Mouse (Mus musculus) liver, embryonic 15.5 days (tissue): ENCODE measurements around the gene Naa30. TPM values are rescaled to one million over a fixed set of nuclear protein-coding genes. Genes with fewer than 3 reads are reported as not detected.
A peak's percentile ranks its signal among the peaks of the same experiment; 100 is the strongest.
"Not testable (repeated sequence)": the region's sequence is repeated elsewhere in the genome, so short reads cannot be mapped to it uniquely, and the experiment has no call there.

Source experiments
- ATAC-seq: fragments of 200-750 bp; cut with Nextera tagmentation; 2 replicates; pipeline ENCODE4 v1.8.0; 2017; ENCODE audit warnings: moderate number of reproducible peaks, mild to moderate bottlenecking, moderate library complexity; ENCODE audit not compliant: insufficient read depth
- H3K27ac ChIP-seq: fragments of 300-500 bp; sonication (generic); replicated peaks from 2 replicates; pipeline ENCODE4 v1.5.1; 2015; ENCODE audit warnings: mild to moderate bottlenecking, inconsistent platforms
- H3K27me3 ChIP-seq: fragments of 300-500 bp; sonication (generic); 2 replicates; pipeline ENCODE4 v1.6.1; 2015; ENCODE audit warnings: mild to moderate bottlenecking, inconsistent platforms
- H3K36me3 ChIP-seq: fragments of 300-500 bp; sonication (generic); replicated peaks from 2 replicates; pipeline ENCODE4 v1.6.1; 2015; ENCODE audit warnings: moderate library complexity, mild to moderate bottlenecking, inconsistent platforms
- H3K4me1 ChIP-seq: fragments of 300-500 bp; sonication (generic); replicated peaks from 2 replicates; pipeline ENCODE4 v1.6.1; 2015; ENCODE audit warnings: inconsistent platforms
- H3K4me2 ChIP-seq: fragments of 300-500 bp; sonication (generic); 2 replicates; pipeline ENCODE4 v1.6.1; 2015; ENCODE audit warnings: moderate library complexity, mild to moderate bottlenecking, inconsistent platforms
- H3K4me3 ChIP-seq: fragments of 300-500 bp; sonication (generic); replicated peaks from 2 replicates; pipeline ENCODE4 v1.5.1; 2015; ENCODE audit warnings: mild to moderate bottlenecking, inconsistent platforms
- H3K9ac ChIP-seq: fragments of 300-500 bp; sonication (generic); 2 replicates; pipeline ENCODE4 v1.6.1; 2015; ENCODE audit warnings: moderate library complexity, mild to moderate bottlenecking, inconsistent platforms
- H3K9me3 ChIP-seq: fragments of 300-500 bp; sonication (generic); replicated peaks from 2 replicates; pipeline ENCODE4 v1.6.1; 2016; ENCODE audit warnings: inconsistent platforms
- WGBS: fragments of 180-500 bp; shearing (Covaris S2); methylation state at CpG from one replicate; pipeline ENCODE4 v1.1.7; 2015; ENCODE audit warnings: mixed read lengths; ENCODE audit not compliant: insufficient replicate concordance; 5-methylcytosine and 5-hydroxymethylcytosine counted together
- polyA plus RNA-seq: library from polyadenylated mRNA; unstranded; fragments of >200 nt; fragmentation: Nextera tagmentation; extraction: Ambion mirVana; gene quantifications from 2 replicates; pipeline ENCODE4 v1.2.1, GENCODE M21; 2015

The Naa30 gene
- polyA plus RNA-seq, 1 experiment from 2014 or later, result 3.9 TPM

- Histone ChIP-seq H3K27ac (peak overlapping the region; percentile 84), H3K36me3 (no peaks in the 10 kb centered on the region), H3K4me2 (peak overlapping the region; percentile 95), H3K4me1 (peaks cover 32% of the 10 kb centered on the region), H3K9me3 (no peaks in the 10 kb centered on the region), H3K27me3 (no peaks in the 10 kb centered on the region), H3K9ac (peak overlapping the region; percentile 91), H3K4me3 (peak overlapping the region; percentile 95)
- WGBS, result under 1% methylated on average over 42 of the region's 46 CpGs
- peak; percentile 72 for ATAC-seq
Observed at GRCm38 (mm10) chr14:49172582-49172988, 559 bp downstream of the Naa30 start.

DNA sequence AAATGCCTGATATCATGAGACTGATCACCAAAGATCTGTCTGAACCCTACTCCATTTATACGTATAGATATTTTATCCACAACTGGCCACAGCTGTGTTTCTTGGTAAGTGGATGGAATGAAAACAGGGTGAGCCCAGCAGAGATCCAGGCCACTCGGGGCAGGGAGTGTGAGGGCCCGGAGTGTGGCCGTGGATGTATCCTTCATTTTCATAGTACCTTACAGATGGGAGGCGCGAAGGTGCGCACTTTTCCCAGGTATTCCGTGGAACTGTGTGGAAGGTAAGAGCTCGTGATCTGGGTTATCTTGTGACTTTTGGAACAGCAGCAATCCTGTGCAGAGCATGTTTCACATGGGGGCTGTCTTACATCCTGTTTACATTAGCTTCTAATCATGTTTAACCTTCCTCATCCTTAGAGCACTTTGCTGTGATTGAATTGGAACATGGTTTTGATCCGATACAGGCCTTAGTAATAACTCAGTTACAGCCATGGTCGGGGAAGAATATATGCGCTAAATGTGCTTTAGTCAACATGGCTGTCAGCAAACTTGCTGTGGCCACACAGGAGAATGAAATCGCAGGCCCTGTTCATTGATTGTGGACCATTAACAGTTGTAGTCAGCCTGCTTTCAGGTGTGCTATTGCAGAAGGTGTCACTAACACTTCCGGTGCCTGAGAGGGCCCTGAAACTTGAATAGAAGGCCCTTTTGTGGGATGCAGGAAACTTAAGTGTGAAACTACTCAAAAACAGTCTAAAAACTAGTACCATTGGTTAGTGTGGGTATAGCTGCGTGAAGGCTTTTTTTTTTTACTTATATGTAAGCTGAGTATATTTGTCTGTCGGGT is 1.5 kb downstream of the Naa30 start:
- H3K9me3 ChIP-seq, result no peaks in the 10 kb centered on the region
- H3K27ac ChIP-seq, result peak overlapping the region; percentile 84; the same call in 1 of the 2 replicates
- peak overlapping the region; percentile 91 for H3K9ac ChIP-seq
- peak overlapping the region; percentile 95 for H3K4me2 ChIP-seq
- no peaks in the 10 kb centered on the region for H3K36me3 ChIP-seq
- ATAC-seq, result no peak
- H3K4me1 ChIP-seq, result peaks cover 32% of the 10 kb centered on the region
- 44% methylated on average over 16 of the region's 16 CpGs for WGBS
- no peaks in the 10 kb centered on the region for H3K27me3 ChIP-seq
- H3K4me3 ChIP-seq, result peak overlapping the region; percentile 95

DNA sequence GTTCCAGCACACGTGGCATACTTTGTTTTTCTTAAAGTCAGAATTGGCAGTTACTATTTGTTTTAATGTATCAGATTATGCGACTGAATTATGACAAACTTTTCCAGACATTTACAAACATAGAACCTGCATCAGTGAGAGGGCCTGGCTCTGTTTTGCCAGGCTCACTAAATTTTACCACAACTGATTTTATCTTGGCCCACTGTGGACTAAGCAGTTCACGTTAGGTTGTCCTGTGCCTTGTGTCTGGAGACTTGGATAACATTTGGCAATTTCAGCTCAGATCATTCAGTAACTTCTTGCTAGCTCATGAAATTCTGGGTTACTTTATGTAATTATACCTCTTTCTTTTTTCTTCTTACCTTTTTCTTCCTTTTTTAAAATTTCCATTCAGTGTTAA is 7.7 kb downstream of the Naa30 start:
- Histone ChIP-seq H3K9ac (no peak overlapping the region), H3K27me3 (no peaks in the 10 kb centered on the region), H3K27ac (no peak overlapping the region), H3K9me3 (no peaks in the 10 kb centered on the region), H3K4me1 (peaks cover 6% of the 10 kb centered on the region), H3K4me2 (no peak overlapping the region), H3K4me3 (no peak overlapping the region), H3K36me3 (peaks cover 30% of the 10 kb centered on the region)
- ATAC-seq, result no peak
- 53% methylated on average over 3 of the region's 3 CpGs for WGBS

GRCm38 (mm10) chr14:49186270-49186669 is 14.2 kb downstream of the Naa30 start:
- peaks cover 40% of the 10 kb centered on the region for H3K36me3 ChIP-seq
- WGBS, result 78% methylated on average over 2 of the region's 2 CpGs
- H3K27ac ChIP-seq, result no peak overlapping the region
- no peaks in the 10 kb centered on the region for H3K9me3 ChIP-seq
- ATAC-seq, result no peak
- H3K9ac ChIP-seq, result no peak overlapping the region
- H3K4me2 ChIP-seq, result no peak overlapping the region
- H3K4me1 ChIP-seq, result no peaks in the 10 kb centered on the region
- H3K4me3 ChIP-seq, result no peak overlapping the region
- H3K27me3 ChIP-seq, result no peaks in the 10 kb centered on the region

- Histone ChIP-seq H3K4me2 (no peak overlapping the region), H3K4me1 (no peaks in the 10 kb centered on the region), H3K9ac (no peak overlapping the region), H3K9me3 (no peaks in the 10 kb centered on the region), H3K4me3 (no peak overlapping the region), H3K27me3 (no peaks in the 10 kb centered on the region), H3K36me3 (no peaks in the 10 kb centered on the region), H3K27ac (no peak overlapping the region)
- ATAC-seq, result no peak
- 75% methylated on average over 2 of the region's 2 CpGs for WGBS
Observed at GRCm38 (mm10) chr14:49197031-49197527, 25.1 kb downstream of the Naa30 start.

DNA sequence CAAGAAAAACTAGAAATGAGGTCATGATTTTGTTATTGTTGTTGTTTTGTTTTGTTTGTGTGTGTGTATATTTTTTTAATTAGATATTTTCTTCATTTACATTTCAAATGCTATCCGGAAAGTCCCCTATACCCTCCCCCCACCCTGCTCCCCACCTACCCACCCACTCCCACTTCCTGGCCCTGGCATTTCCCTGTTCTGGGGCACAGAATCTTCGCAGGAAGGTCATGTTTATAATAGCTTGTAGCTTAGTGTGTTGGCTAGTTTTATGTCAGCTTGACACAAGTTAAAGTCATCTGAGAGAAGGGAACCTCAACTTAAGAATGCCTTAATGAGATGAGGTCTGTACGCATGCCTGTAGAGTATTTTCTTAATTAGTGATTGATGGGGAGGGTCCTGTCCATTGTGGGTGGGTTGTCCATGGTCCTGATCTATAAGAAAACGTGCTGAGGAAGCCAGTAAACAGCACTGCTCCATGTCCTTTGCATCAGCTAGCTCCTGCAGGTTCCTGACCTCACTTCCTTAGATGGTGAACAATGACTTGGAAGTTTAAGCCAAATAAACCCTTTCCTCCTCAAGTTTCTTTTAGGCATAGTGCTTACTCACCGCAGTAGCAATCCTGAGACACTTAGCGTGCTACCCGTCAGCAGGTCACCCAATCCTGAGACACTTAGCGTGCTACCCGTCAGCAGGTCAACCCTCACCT is 29.2 kb downstream of the Naa30 start:
- Histone ChIP-seq H3K9me3 (no peaks in the 10 kb centered on the region), H3K9ac (no peak overlapping the region), H3K27ac (no peak overlapping the region), H3K36me3 (no peaks in the 10 kb centered on the region), H3K27me3 (no peaks in the 10 kb centered on the region), H3K4me2 (no peak overlapping the region), H3K4me1 (no peaks in the 10 kb centered on the region), H3K4me3 (no peak overlapping the region)
- WGBS, result 50% methylated on average over 9 of the region's 9 CpGs
- ATAC-seq, result no peak

- WGBS, result 20% methylated on average over 3 of the region's 3 CpGs
- H3K9ac ChIP-seq, H3K27ac ChIP-seq, H3K4me1 ChIP-seq, H3K4me2 ChIP-seq, ATAC-seq, H3K27me3 ChIP-seq, H3K36me3 ChIP-seq, H3K9me3 ChIP-seq, H3K4me3 ChIP-seq: not testable (repeated sequence)
Observed at GRCm38 (mm10) chr14:49210215-49210614, 38.2 kb downstream of the Naa30 start.

DNA sequence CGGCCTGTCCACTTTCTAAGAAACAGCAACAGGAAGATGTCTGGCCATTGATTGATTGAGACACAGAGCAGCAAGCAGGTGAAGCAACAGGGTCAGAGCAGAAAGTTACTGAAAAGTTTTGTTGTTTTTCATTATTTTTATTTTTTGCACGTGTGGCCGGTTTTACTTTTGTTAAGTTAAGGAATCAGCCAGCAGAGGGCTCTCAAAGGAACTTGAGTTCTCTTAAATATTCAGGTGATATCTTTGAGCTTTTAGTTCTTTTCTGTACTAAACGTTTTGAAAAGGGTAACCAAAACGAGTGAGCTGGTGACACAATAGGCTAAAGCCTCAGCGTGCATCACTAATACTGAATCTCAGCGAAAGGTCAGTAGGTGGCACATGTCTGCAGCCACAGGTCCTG is 46.7 kb downstream of the Naa30 start:
- WGBS, result 52% methylated on average over 7 of the region's 7 CpGs

GRCm38 (mm10) chr14:49219466-49220022 is 47.5 kb downstream of the Naa30 start:
- not testable (repeated sequence) for H3K4me3 ChIP-seq, ATAC-seq, H3K27me3 ChIP-seq, H3K36me3 ChIP-seq, H3K9ac ChIP-seq, H3K9me3 ChIP-seq, H3K27ac ChIP-seq, H3K4me1 ChIP-seq, H3K4me2 ChIP-seq
- WGBS, result 50% methylated on average over 4 of the region's 4 CpGs

More for the DNA sequence above, 46.7 kb downstream of the Naa30 start:
- no peak overlapping the region for H3K4me3 ChIP-seq
- H3K4me2 ChIP-seq, result no peak overlapping the region
- no peaks in the 10 kb centered on the region for H3K4me1 ChIP-seq
- no peak overlapping the region for H3K9ac ChIP-seq
- no peaks in the 10 kb centered on the region for H3K36me3 ChIP-seq
- no peak for ATAC-seq
- H3K9me3 ChIP-seq, result no peaks in the 10 kb centered on the region
- H3K27ac ChIP-seq, result no peak overlapping the region
- H3K27me3 ChIP-seq, result no peaks in the 10 kb centered on the region

- H3K4me1 ChIP-seq, result no peaks in the 10 kb centered on the region
- ATAC-seq, result no peak
- H3K4me3 ChIP-seq, result no peak overlapping the region
- H3K27ac ChIP-seq, result no peak overlapping the region
- H3K9ac ChIP-seq, result no peak overlapping the region
- H3K36me3 ChIP-seq, result no peaks in the 10 kb centered on the region
- no peaks in the 10 kb centered on the region for H3K9me3 ChIP-seq
- WGBS, result 43% methylated on average over 2 of the region's 2 CpGs
- no peak overlapping the region for H3K4me2 ChIP-seq
- no peaks in the 10 kb centered on the region for H3K27me3 ChIP-seq
Observed at GRCm38 (mm10) chr14:49221771-49222170, 49.7 kb downstream of the Naa30 start.

GRCm38 (mm10) chr14:49226471-49226870 is 54.4 kb downstream of the Naa30 start:
- no peak for ATAC-seq
- no peaks in the 10 kb centered on the region for H3K9me3 ChIP-seq
- no peaks in the 10 kb centered on the region for H3K36me3 ChIP-seq
- WGBS, result 73% methylated on average over 7 of the region's 7 CpGs
- no peaks in the 10 kb centered on the region for H3K27me3 ChIP-seq
- H3K4me3 ChIP-seq, result no peak overlapping the region
- no peak overlapping the region for H3K4me2 ChIP-seq
- H3K4me1 ChIP-seq, result no peaks in the 10 kb centered on the region
- no peak overlapping the region for H3K27ac ChIP-seq
- no peak overlapping the region for H3K9ac ChIP-seq
